Mouse (Mus musculus): Measurements from ENCODE around the gene Gm13691.
"Not testable (repeated sequence)": the region's sequence is repeated elsewhere in the genome, so short reads cannot be mapped to it uniquely, and the experiment has no call there.

The Gm13691 gene

DNA sequence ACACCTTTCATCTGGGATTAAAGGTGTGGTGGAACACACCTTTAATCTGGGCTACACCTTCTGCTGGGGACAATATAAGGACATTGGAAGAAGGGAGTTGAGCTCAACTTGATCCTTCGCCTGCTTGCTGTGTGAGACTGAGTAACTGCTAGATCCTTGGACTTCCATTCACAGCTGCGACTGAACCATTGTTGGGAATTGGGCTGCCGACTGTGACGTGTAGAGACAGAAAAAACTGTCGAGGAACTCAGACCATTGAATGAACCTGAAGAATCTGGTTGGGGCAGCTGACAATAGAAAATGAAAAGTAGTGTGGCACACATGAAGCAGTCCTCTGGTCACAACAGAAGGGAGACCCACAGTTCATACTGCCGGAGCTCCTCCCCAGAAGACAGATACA is at the start of gene Gm13691:
Gene Gm13691 (plus strand): TSS at position 301 of the 400 bp plus-strand sequence.
- DNase-seq (ENCODE audit: low read depth, low spot score), result not testable (repeated sequence)

GRCm38 (mm10) chr2:83940931-83941361 is 49.4 kb upstream of the Gm13691 start, which contains the start of gene Zswim2:
Gene Zswim2, minus strand, starts transcription at chr2:83941228.
- DNase-seq (ENCODE audit: low read depth, low spot score), result peak; percentile 42

GRCm38 (mm10) chr2:83941378-83941777 is 49.0 kb upstream of the Gm13691 start:
- peak; percentile 2 for DNase-seq (ENCODE audit: low read depth, low spot score)

DNA sequence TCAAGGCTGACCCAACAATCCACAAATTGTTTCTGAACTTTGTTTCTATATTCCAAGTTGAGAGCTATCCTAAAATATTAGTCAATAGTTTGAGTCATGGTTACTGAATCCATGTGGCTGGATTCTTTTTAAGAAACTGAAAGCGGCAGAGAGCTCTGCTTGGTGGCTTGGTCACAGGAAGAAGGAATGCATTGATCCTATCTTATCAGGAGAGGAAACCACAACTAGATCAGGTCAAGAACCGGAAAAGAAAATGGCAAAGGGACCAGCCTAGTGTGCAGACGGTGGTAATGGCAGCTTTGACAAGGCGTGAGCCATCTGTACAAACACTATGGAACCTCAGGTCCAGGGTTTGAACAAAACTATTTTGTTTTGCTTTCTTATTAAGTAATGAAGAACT is 48.6 kb upstream of the Gm13691 start:
- DNase-seq (ENCODE audit: low read depth, low spot score), result peak; percentile 14

DNA sequence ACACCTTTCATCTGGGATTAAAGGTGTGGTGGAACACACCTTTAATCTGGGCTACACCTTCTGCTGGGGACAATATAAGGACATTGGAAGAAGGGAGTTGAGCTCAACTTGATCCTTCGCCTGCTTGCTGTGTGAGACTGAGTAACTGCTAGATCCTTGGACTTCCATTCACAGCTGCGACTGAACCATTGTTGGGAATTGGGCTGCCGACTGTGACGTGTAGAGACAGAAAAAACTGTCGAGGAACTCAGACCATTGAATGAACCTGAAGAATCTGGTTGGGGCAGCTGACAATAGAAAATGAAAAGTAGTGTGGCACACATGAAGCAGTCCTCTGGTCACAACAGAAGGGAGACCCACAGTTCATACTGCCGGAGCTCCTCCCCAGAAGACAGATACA is 35.0 kb upstream of the Gm13691 start, which contains the start of gene Gm13698:
Gene Gm13698 (plus strand): TSS at position 301 of the 400 bp plus-strand sequence.
- not testable (repeated sequence) for DNase-seq (ENCODE audit: low read depth, low spot score)

- not testable (repeated sequence) for DNase-seq (ENCODE audit: low read depth, low spot score)
Observed at GRCm38 (mm10) chr2:83961203-83961602, 29.1 kb upstream of the Gm13691 start, which contains the start of gene Gm13693. Gene Gm13693, plus strand, starts transcription at chr2:83961503.

GRCm38 (mm10) chr2:83967013-83967412 is 23.3 kb upstream of the Gm13691 start, which contains the start of gene Gm13695:
Gene Gm13695, plus strand, starts transcription at chr2:83967313.
- DNase-seq (ENCODE audit: low read depth, low spot score), result not testable (repeated sequence)

DNA sequence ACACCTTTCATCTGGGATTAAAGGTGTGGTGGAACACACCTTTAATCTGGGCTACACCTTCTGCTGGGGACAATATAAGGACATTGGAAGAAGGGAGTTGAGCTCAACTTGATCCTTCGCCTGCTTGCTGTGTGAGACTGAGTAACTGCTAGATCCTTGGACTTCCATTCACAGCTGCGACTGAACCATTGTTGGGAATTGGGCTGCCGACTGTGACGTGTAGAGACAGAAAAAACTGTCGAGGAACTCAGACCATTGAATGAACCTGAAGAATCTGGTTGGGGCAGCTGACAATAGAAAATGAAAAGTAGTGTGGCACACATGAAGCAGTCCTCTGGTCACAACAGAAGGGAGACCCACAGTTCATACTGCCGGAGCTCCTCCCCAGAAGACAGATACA is 17.5 kb upstream of the Gm13691 start, which contains the start of gene Gm13696:
Gene Gm13696 (plus strand): TSS at position 301 of the 400 bp plus-strand sequence.
- not testable (repeated sequence) for DNase-seq (ENCODE audit: low read depth, low spot score)

DNA sequence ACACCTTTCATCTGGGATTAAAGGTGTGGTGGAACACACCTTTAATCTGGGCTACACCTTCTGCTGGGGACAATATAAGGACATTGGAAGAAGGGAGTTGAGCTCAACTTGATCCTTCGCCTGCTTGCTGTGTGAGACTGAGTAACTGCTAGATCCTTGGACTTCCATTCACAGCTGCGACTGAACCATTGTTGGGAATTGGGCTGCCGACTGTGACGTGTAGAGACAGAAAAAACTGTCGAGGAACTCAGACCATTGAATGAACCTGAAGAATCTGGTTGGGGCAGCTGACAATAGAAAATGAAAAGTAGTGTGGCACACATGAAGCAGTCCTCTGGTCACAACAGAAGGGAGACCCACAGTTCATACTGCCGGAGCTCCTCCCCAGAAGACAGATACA is 11.7 kb upstream of the Gm13691 start, which contains the start of gene Gm13694:
Gene Gm13694 (plus strand): TSS at position 301 of the 400 bp plus-strand sequence.
- not testable (repeated sequence) for DNase-seq (ENCODE audit: low read depth, low spot score)

DNA sequence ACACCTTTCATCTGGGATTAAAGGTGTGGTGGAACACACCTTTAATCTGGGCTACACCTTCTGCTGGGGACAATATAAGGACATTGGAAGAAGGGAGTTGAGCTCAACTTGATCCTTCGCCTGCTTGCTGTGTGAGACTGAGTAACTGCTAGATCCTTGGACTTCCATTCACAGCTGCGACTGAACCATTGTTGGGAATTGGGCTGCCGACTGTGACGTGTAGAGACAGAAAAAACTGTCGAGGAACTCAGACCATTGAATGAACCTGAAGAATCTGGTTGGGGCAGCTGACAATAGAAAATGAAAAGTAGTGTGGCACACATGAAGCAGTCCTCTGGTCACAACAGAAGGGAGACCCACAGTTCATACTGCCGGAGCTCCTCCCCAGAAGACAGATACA is 5.9 kb upstream of the Gm13691 start, which contains the start of gene Gm13697:
Gene Gm13697 (plus strand): TSS at position 301 of the 400 bp plus-strand sequence.
- DNase-seq (ENCODE audit: low read depth, low spot score), result not testable (repeated sequence)

DNA sequence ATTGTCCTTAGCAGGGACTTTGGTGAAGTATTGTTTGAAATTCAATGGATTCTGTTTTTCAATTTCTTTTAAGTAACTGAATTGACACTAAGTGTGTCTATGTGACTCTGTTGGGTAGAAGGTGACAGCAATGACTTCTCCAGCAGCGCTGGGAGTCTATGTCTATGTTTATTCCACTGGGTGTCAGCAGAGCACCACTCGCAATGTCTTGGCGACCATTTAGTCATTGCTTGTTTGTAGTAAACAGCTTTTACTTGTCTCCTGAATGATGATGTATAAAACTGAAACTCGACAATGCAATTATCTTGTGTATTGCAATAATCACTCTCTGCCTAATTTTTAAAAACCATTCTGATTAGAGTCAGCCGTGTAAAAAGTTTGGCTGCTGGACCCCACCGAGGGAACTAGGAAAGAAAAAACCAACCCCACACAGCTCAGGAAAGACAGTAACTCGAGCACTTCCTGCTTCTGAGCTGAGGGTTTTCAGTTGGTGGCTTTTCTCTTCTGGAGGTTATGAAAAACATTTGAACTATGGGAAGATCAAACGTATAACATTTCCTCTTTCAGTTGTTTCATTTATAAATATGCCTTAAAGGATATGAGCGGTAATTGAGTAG is 3.4 kb downstream of the Gm13691 start:
- peak; percentile 86 for DNase-seq (ENCODE audit: low read depth, low spot score)

DNA sequence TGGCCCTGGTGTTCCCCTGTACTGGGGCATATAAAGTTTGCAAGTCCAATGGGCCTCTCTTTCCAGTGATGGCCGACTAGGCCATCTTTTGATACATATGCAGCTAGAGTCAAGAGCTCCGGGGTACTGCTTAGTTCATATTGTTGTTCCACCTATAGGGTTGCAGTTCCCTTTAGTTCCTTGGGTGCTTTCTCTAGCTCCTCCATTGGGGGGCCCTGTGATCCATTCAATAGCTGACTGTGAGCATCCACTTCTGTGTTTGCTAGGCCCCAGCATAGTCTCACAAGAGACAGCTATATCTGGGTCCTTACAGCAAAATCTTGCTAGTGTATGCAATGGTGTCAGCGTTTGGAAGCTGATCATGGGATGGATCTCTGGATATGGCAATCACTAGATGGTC is 4.2 kb downstream of the Gm13691 start:
- DNase-seq (ENCODE audit: low read depth, low spot score), result not testable (repeated sequence)

DNA sequence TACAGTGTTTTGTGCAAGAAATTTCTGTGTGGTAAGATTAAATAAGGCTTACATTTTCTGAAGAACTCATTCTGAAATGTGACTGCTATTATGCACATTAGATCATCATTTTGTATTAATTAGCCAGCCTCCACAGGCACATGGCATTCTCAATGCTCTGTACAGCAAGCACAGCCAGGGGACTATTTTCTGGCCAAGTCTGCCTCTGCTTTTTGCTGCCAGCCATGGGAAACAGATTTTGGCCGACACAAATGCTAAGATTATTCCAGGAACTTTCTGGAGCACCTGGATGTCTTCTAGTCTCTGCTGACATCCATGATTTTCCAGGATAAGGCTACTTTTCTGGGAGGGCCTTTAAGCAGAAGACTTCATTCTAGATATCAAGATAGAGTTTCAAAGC is 18.6 kb downstream of the Gm13691 start:
- no peak for DNase-seq (ENCODE audit: low read depth, low spot score)

GRCm38 (mm10) chr2:84009818-84010217 is 19.5 kb downstream of the Gm13691 start:
- no peak for DNase-seq (ENCODE audit: low read depth, low spot score)

DNA sequence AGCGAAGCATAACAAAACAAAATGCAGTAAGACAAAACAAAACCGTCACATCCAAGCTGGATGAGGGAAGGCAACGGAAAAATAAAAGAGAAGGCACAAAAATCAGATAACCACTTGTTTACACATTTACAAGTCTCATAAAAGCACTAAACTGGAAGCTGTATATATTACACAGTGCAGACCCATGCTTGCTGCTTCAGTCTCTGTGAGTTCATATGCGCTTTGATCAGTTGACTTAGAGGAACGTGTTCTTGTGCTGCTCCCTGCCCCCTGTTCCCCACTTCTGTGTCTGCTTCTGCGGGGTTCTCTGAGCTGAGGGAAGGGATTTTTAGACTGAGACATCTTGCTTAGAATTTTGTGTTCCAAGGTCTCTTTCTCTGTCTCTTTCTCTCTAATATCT is 24.2 kb downstream of the Gm13691 start:
- DNase-seq (ENCODE audit: low read depth, low spot score), result no peak

- DNase-seq (ENCODE audit: low read depth, low spot score), result peak; percentile 69
Observed at GRCm38 (mm10) chr2:84016291-84016690, 25.9 kb downstream of the Gm13691 start.

DNA sequence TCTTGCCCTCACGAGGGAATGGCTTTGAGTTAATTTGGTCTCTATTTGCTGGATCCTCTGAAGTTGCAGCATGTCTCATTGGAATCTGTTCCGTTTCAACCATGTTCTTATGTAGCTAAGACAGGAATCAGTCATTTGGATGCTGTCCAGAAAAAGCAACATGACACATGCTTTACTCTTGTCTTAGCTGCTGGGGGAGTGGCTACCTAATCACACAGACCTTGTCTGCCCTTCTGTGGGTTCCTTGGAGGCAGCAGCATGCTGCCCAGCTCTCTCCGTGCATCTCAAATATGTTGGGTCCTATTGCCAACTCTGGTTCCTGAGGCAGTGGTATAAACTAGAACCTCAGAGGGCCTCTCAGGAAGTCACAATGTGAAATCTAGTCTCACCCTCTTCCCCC is 28.0 kb downstream of the Gm13691 start:
- no peak for DNase-seq (ENCODE audit: low read depth, low spot score)

GRCm38 (mm10) chr2:84019519-84020305 is 29.4 kb downstream of the Gm13691 start:
- DNase-seq (ENCODE audit: low read depth, low spot score), result peak; percentile 57

- DNase-seq (ENCODE audit: low read depth, low spot score), result no peak
Observed at GRCm38 (mm10) chr2:84021930-84022329, 31.6 kb downstream of the Gm13691 start.

GRCm38 (mm10) chr2:84022905-84023304 is 32.6 kb downstream of the Gm13691 start:
- DNase-seq (ENCODE audit: low read depth, low spot score), result no peak

- DNase-seq (ENCODE audit: low read depth, low spot score), result no peak
Observed at GRCm38 (mm10) chr2:84023319-84023718, 33.0 kb downstream of the Gm13691 start.

DNA sequence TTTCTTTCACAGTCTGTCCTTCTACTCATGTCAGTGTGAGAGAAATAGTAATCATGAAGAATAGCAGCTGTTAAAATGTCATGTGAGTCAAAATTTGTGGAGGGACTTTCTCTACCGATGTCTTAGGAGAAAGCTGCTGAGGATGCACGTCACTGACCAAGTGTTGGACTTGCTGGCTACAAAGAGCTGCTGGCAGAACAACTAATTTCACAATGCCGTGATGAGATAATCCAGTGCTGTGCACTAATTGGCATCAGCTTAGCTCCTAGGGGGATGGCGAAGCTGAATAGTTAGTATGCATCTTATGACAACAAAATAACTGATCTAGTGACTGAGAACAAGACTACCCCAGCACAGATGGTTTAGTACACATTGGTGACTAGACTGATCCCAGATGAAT is 34.9 kb downstream of the Gm13691 start:
- no peak for DNase-seq (ENCODE audit: low read depth, low spot score)
